Mouse (Mus musculus) megakaryocyte, embryonic 14.5 days (primary cell): Measurements from ENCODE around the gene 4930544D05Rik.

Experiments
- FLI1 ChIP-seq: IDR thresholded peaks from 2 replicates; pipeline ENCODE4 v1.6.1; 2012; ENCODE audit warnings: low read length, inconsistent platforms, mixed read lengths
- GATA1 ChIP-seq: IDR thresholded peaks from 3 replicates; pipeline ENCODE4 v1.6.1; 2012; ENCODE audit warnings: mixed read lengths, low read length, inconsistent platforms, borderline replicate concordance

DNA sequence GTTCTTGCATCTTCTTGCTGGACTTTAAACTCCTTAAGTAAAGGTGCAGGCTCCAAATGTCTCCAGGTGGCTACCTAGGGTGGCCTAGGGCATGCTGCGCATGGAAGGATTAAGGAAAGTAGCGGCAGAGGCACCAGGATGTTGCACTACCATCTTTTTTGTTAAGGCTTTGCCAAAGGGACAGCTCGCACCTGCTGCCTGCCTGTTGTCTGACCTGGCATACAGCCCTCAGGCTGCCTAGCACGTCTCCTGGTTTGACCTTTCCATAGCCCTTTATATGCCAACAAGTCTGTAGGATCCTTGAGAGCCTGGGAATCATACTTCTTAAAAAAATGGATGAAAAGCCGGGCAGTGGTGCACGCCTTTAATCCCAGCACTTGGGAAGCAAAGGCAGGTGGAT is 27.4 kb downstream of the 4930544D05Rik start:
- TF ChIP-seq GATA1 (no peak), FLI1 (no peak)
